Mouse (Mus musculus) gastrocnemius, postnatal 25 days (tissue): Measurements from ENCODE around the gene M1ap. TPM values are rescaled to one million over a fixed set of nuclear protein-coding genes. Genes with fewer than 3 reads are reported as not detected.
A peak's percentile ranks its signal among the peaks of the same experiment; 100 is the strongest.

Experiments used
- DNase-seq: peaks from one replicate; pipeline ENCODE4 v3.0.0; 2022
- microRNA-seq, 2 experiments: library from miRNA; unstranded; fragments of <30 nt; microRNA quantifications; one replicate each; pipeline ENCODE4 v1.2.0; 2021; ENCODE audit warnings: borderline replicate concordance in 2 of 2
- total RNA-seq, 2 experiments: library from RNA; stranded (reverse); gene quantifications; 1 replicate in 1 of 2; 2 replicates in 1 of 2; pipeline ENCODE4 v1.2.3; 2021

The M1ap gene
- total RNA-seq, 2 experiments from 2014 or later: not detected

GRCm38 (mm10) chr6:83077630-83078323 lies 131.1 kb downstream of the M1ap start, which contains the start of gene Pcgf1:
Pcgf1 (plus strand) TSS chr6:83077869.
- DNase-seq: no peak

DNA sequence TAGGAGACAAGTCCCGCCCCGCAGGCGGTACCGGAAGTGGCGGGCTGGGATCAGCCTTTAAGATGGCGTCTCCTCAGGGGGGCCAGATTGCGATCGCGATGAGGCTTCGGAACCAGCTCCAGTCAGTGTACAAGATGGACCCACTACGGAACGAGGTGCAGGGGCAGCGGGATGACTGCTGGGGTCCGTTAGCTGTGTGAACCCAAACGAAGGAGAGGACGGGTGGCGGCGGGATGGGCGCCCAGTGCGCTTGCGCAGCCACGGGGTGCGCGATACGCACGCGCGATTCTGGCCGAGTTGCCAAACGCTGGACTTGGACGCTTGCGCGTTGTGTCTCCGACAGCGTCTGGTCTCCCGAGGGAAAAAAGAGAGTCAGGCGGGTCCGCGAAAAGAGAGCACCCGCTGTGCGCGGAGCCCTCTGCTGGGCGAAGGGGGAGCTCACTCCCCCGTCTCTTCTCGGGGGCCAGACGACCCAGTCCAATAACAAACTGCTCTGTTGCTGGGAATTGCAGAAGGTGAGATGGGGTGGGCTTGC lies 131.7 kb downstream of the M1ap start:
- DNase-seq: peak; percentile 97

Small RNA genes lying within 50 kb of the gene (microRNA-seq; reads per million reads assigned to microRNA genes)
- 0.74 to 0.79 reads per million in 2 experiments for gene Mir7040

Other genes starting within 250 kb of the M1ap start
- 10 to 100 TPM; 17.2 to 19.3 TPM for gene Pole4, start 241.5 kb upstream of the M1ap start, total RNA-seq
- gene Hk2, start 172.4 kb upstream of the M1ap start, total RNA-seq: 100 to 1,000 TPM; 192 to 236 TPM
- under 1 TPM; 0.13 to 0.51 TPM for gene Sema4f, start 7.1 kb upstream of the M1ap start, total RNA-seq
- 1 to 10 TPM; 1.9 to 2.6 TPM for gene Dok1, start 86.6 kb downstream of the M1ap start, total RNA-seq
- gene Loxl3, start 87.3 kb downstream of the M1ap start, total RNA-seq: 1 to 10 TPM; 4.2 to 5.3 TPM
- gene Aup1, start 107.6 kb downstream of the M1ap start, total RNA-seq: 10 to 100 TPM; 71.8 to 82.5 TPM
- 10 to 100 TPM; 16.5 to 18.4 TPM for gene Htra2, start 108.4 kb downstream of the M1ap start, total RNA-seq
- gene Dqx1, start 110.9 kb downstream of the M1ap start, total RNA-seq: under 1 TPM; 0.26 to 0.51 TPM
- gene Tlx2, start 123.4 kb downstream of the M1ap start, total RNA-seq: not detected
- gene Pcgf1, start 131.0 kb downstream of the M1ap start, total RNA-seq: 1 to 10 TPM; 6.7 to 7.1 TPM
- gene Lbx2, start 139.5 kb downstream of the M1ap start, total RNA-seq: not detected
- 1 to 10 TPM in 1 of 2 experiments, under 1 TPM in 1; 0.54 to 1.7 TPM for gene Ccdc142, start 154.7 kb downstream of the M1ap start, total RNA-seq
- 1 to 10 TPM; 1.0 TPM for gene Gm42688, start 154.7 kb downstream of the M1ap start, total RNA-seq
- 100 to 1,000 TPM; 109 to 113 TPM for gene Mrpl53, start 162.1 kb downstream of the M1ap start, total RNA-seq
- 1 to 10 TPM; 6.5 to 8.1 TPM for gene Mogs, start 168.6 kb downstream of the M1ap start, total RNA-seq
- 10 to 100 TPM; 37.8 to 38.2 TPM for gene Wbp1, start 174.7 kb downstream of the M1ap start, total RNA-seq
- gene Ino80b, start 178.5 kb downstream of the M1ap start, total RNA-seq: 10 to 100 TPM in 1 of 2 experiments, 1 to 10 TPM in 1; 4.8 to 14.0 TPM
- gene Rtkn, start 188.6 kb downstream of the M1ap start, total RNA-seq: 10 to 100 TPM in 1 of 2 experiments, 1 to 10 TPM in 1; 7.9 to 14.4 TPM
- 1 to 10 TPM; 1.2 to 1.4 TPM for gene Wdr54, start 209.5 kb downstream of the M1ap start, total RNA-seq
- not detected for gene 1700003E16Rik, start 209.5 kb downstream of the M1ap start, total RNA-seq
- gene Dctn1, start 219.0 kb downstream of the M1ap start, total RNA-seq: 100 to 1,000 TPM; 118 to 126 TPM